Mouse (Mus musculus) midbrain, embryonic 12.5 days (tissue): ENCODE measurements at regions not wholly inside any gene's neighbourhood (a gene's known extent, or its start where the extent isn't known, plus 50 kb on each side); places are given as distances from the start of the nearest gene placed in this dataset.
A peak's percentile ranks its signal among the peaks of the same experiment; 100 is the strongest.

Experiments
- ATAC-seq: fragments of 200-750 bp; cut with Nextera tagmentation; 2 replicates; pipeline ENCODE4 v1.8.0; 2017; ENCODE audit warnings: low read depth, moderate TSS enrichment, moderate library complexity; ENCODE audit not compliant: low FRiP score
- H3K27ac ChIP-seq: fragments of 300-500 bp; sonication (generic); replicated peaks from 2 replicates; pipeline ENCODE4 v1.5.1; 2016; ENCODE audit warnings: mild to moderate bottlenecking
- H3K27me3 ChIP-seq: fragments of 300-500 bp; sonication (generic); 2 replicates; pipeline ENCODE4 v1.6.1; 2016; ENCODE audit warnings: mild to moderate bottlenecking
- H3K36me3 ChIP-seq: fragments of 300-500 bp; sonication (generic); 2 replicates; pipeline ENCODE4 v1.6.1; 2016
- H3K4me1 ChIP-seq: fragments of 300-500 bp; sonication (generic); 2 replicates; pipeline ENCODE4 v1.6.1; 2016
- H3K4me2 ChIP-seq: fragments of 300-500 bp; sonication (generic); replicated peaks from 2 replicates; pipeline ENCODE4 v1.6.1; 2016; ENCODE audit warnings: mild to moderate bottlenecking, moderate library complexity
- H3K4me3 ChIP-seq: fragments of 300-500 bp; sonication (generic); 2 replicates; pipeline ENCODE4 v1.5.1; 2016; ENCODE audit warnings: mild to moderate bottlenecking
- H3K9ac ChIP-seq: fragments of 300-500 bp; sonication (generic); replicated peaks from 2 replicates; pipeline ENCODE4 v1.6.1; 2016; ENCODE audit warnings: mild to moderate bottlenecking, moderate library complexity
- H3K9me3 ChIP-seq: fragments of 300-500 bp; sonication (generic); 2 replicates; pipeline ENCODE4 v1.6.1; 2016; ENCODE audit warnings: mild to moderate bottlenecking
- WGBS: fragments of 180-500 bp; shearing (Covaris S2); methylation state at CpG from one replicate; pipeline ENCODE4 v1.1.7; 2016; 5-methylcytosine and 5-hydroxymethylcytosine counted together

DNA sequence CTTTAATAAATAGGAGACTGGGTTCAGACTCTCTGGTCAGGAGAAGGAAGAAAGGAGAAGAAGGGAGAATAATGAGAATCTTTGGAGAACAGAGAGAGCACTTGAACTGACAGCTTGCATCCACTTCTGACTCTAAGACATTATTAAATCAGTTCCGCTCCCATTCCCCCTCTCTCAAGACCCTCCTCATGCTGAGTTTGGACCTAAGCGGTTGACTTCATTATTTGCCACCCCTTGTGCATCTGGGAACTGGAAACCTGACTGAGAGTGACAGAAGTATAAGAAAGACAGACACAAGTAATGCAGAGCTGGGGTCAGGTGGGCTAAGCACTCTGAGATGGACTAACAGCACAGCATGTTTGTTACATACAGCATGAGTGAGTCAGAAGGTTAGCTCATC lies 80.3 kb upstream of the Khdrbs2 start:
- no peaks in the 10 kb centered on the region for H3K4me1 ChIP-seq
- WGBS: 54% methylated on average over 2 of the region's 2 CpGs

DNA sequence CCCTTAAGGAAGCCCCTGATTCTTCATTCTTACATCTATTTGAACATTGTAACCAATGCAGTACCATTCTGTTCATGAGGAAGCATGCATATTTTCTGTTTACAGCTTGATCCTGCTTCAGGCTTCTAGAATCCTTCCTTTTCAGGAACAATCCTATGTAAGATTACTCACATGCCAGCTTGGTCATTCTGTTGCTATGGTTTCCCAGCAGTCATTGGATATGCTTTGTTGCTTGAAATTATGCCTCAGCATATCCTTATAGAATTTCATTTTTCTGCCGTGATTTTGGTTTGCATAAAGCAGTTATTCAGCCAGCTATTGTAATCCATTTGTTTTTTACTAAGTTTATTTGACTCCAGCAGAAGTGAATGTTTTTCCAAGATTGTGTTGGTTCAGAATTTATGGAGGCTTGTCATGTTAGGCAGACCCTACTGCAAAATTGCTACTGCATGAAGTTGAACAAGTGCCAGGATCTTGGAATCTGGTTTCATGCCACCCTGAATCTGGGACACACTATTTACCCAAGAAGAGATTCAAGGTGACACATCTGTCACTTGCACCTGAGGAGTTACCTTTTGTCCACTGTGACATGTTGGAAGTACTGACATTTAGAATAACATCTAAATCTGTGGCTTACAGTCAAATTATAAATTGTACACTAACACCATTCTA lies 79.4 kb upstream of the Khdrbs2 start:
- 43% methylated on average over 1 of the region's 1 CpGs for WGBS
- no peak overlapping the region for H3K4me3 ChIP-seq
- H3K4me2 ChIP-seq: no peak overlapping the region
- no peak overlapping the region for H3K27ac ChIP-seq
- no peaks in the 10 kb centered on the region for H3K36me3 ChIP-seq
- no peak for ATAC-seq
- H3K4me1 ChIP-seq: no peaks in the 10 kb centered on the region
- no peaks in the 10 kb centered on the region for H3K27me3 ChIP-seq
- H3K9me3 ChIP-seq: no peaks in the 10 kb centered on the region
- H3K9ac ChIP-seq: no peak overlapping the region

More for the DNA sequence above, 80.3 kb upstream of the Khdrbs2 start:
- H3K27me3 ChIP-seq: no peaks in the 10 kb centered on the region
- 0 out of 2 replicates have a peak, but pooled peaks have one; percentile 19 for ATAC-seq
- no peaks in the 10 kb centered on the region for H3K9me3 ChIP-seq
- H3K27ac ChIP-seq: no peak overlapping the region
- H3K4me3 ChIP-seq: no peak overlapping the region
- H3K9ac ChIP-seq: no peak overlapping the region
- no peaks in the 10 kb centered on the region for H3K36me3 ChIP-seq
- H3K4me2 ChIP-seq: no peak overlapping the region

GRCm38 (mm10) chr1:32104064-32104463 lies 68.5 kb upstream of the Khdrbs2 start:
- Histone ChIP-seq H3K4me2 (no peak overlapping the region), H3K9me3 (no peaks in the 10 kb centered on the region), H3K4me3 (no peak overlapping the region), H3K9ac (no peak overlapping the region), H3K27me3 (no peaks in the 10 kb centered on the region), H3K36me3 (no peaks in the 10 kb centered on the region), H3K27ac (no peak overlapping the region), H3K4me1 (no peaks in the 10 kb centered on the region)
- ATAC-seq: no peak
